Mouse (Mus musculus): ENCODE measurements at regions not wholly inside any gene's neighbourhood (a gene's known extent, or its start where the extent isn't known, plus 50 kb on each side); places are given as distances from the start of the nearest gene placed in this dataset.

GRCm38 (mm10) chr15:40358341-40358740 lies 224.2 kb downstream of the 9330182O14Rik start:
- TF ChIP-seq POLR2A (IDR thresholded peaks at IDR 0.05; ENCODE audit: insufficient read length, low read depth) (no peak), MYOD1 (IDR thresholded peaks at IDR 0.05; ENCODE audit: control insufficient read depth in 1 of 3, insufficient read length in 2 of 3, low read depth in 2 of 3) (no peak), MYOG (IDR thresholded peaks at IDR 0.05; ENCODE audit: control insufficient read depth in 1 of 3, insufficient read depth in 1 of 3, insufficient read length in 2 of 3, low read depth in 2 of 3) (no peak), TCF12 (IDR thresholded peaks at IDR 0.05; ENCODE audit: insufficient read depth, poor library complexity, severe bottlenecking) (no peak), REST (IDR thresholded peaks at IDR 0.05; ENCODE audit: insufficient read depth, insufficient read length) (no peak), E2F4 (IDR thresholded peaks at IDR 0.05; ENCODE audit: insufficient read depth) (no peak), MAX (IDR thresholded peaks at IDR 0.05; ENCODE audit: low read depth) (no peak), POLR2AphosphoS2 (IDR thresholded peaks at IDR 0.05; ENCODE audit: insufficient read length, low read depth) (no peak), USF1 (IDR thresholded peaks at IDR 0.05; ENCODE audit: low read depth) (no peak), CEBPB (IDR thresholded peaks at IDR 0.05; ENCODE audit: insufficient read depth, poor library complexity, severe bottlenecking) (no peak), SRF (IDR thresholded peaks at IDR 0.05; ENCODE audit: control insufficient read depth, insufficient read length, low read depth) (no peak), TCF3 (IDR thresholded peaks at IDR 0.05; ENCODE audit: insufficient read length, low read depth) (no peak)
